Mouse (Mus musculus): Measurements from ENCODE around the gene Tirap.

DNA sequence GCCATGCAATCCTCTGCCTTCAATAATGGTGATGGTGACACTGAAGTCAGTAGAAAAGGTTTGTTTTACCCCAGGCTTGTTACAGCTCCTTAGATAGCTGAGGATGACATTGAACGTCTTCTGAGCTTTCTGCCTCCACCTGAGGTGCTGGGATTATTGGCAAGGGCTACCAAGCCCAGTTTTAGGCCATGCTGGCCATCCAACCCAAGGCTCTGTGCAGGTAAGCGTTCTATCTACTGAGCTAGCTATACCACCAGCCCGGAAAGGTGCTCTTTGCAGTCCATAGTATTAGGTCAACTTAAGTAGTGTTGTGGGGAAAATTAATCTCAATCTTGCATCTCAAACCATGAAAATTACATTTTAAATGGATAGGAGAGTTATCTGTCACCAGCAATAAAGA is 2.5 kb downstream of the Tirap start:
- TF ChIP-seq CTCF (IDR thresholded peaks at IDR 0.05; ENCODE audit: low read depth) (no peak), EP300 (IDR thresholded peaks at IDR 0.05; ENCODE audit: low read depth) (no peak)

Data from liver, postnatal 0 days (tissue).